Mouse (Mus musculus) lung, embryonic 14.5 days (tissue): ENCODE measurements at regions not wholly inside any gene's neighbourhood (a gene's known extent, or its start where the extent isn't known, plus 50 kb on each side); places are given as distances from the start of the nearest gene placed in this dataset.

Experiments
- ATAC-seq: fragments of 200-750 bp; cut with Nextera tagmentation; 2 replicates; pipeline ENCODE4 v1.8.0; 2017; ENCODE audit warnings: mild to moderate bottlenecking, moderate TSS enrichment, moderate library complexity; ENCODE audit not compliant: insufficient read depth
- DNase-seq: peaks from one replicate; pipeline ENCODE4 v3.0.0-alpha.2; 2015
- H3K27ac ChIP-seq: fragments of 300-500 bp; sonication (generic); 2 replicates; pipeline ENCODE4 v1.5.1; 2014; ENCODE audit warnings: low read depth, mild to moderate bottlenecking, moderate library complexity
- H3K27me3 ChIP-seq: fragments of 300-500 bp; sonication (generic); 2 replicates; pipeline ENCODE4 v1.6.1; 2014; ENCODE audit warnings: low read length, control low read depth; ENCODE audit not compliant: insufficient read depth
- H3K36me3 ChIP-seq: fragments of 300-500 bp; sonication (generic); 2 replicates; pipeline ENCODE4 v1.6.1; 2014; ENCODE audit warnings: control low read depth; ENCODE audit not compliant: insufficient read depth
- H3K4me1 ChIP-seq: fragments of 300-500 bp; sonication (generic); 2 replicates; pipeline ENCODE4 v1.6.1; 2014; ENCODE audit warnings: antibody characterized with exemption, control low read depth; ENCODE audit not compliant: insufficient read depth
- H3K4me2 ChIP-seq: fragments of 300-500 bp; sonication (generic); 2 replicates; pipeline ENCODE4 v1.6.1; 2014; ENCODE audit warnings: mild to moderate bottlenecking
- H3K4me3 ChIP-seq: fragments of 300-500 bp; sonication (generic); 2 replicates; pipeline ENCODE4 v1.5.1; 2014; ENCODE audit warnings: low read depth, low read length
- H3K9ac ChIP-seq: fragments of 300-500 bp; sonication (generic); 2 replicates; pipeline ENCODE4 v1.6.1; 2014
- H3K9me3 ChIP-seq: fragments of 300-500 bp; sonication (generic); 2 replicates; pipeline ENCODE4 v1.6.1; 2016; ENCODE audit warnings: low read depth, low read length, control low read depth
- CTCF ChIP-seq: IDR thresholded peaks from 2 replicates; pipeline ENCODE4 v1.5.1; 2016; ENCODE audit warnings: antibody characterized with exemption, low read depth
- WGBS: fragments of 180-500 bp; shearing (Covaris S2); extraction: QIAGEN DNeasy Blood & Tissue Kit; methylation state at CpG from one replicate; pipeline ENCODE4 v1.1.7; 2014; 5-methylcytosine and 5-hydroxymethylcytosine counted together

- Histone ChIP-seq H3K36me3 (no peaks in the 10 kb centered on the region), H3K4me2 (no peak overlapping the region), H3K4me1 (peaks cover 28% of the 10 kb centered on the region), H3K9me3 (peaks cover 6% of the 10 kb centered on the region; the same call in 1 of the 2 replicates), H3K27me3 (no peaks in the 10 kb centered on the region), H3K4me3 (no peak overlapping the region), H3K9ac (no peak overlapping the region), H3K27ac (no peak overlapping the region)
- ATAC-seq (no peak), DNase-seq (peak; percentile 48)
- WGBS: 82% methylated on average over 2 of the region's 2 CpGs
- TF ChIP-seq CTCF: no peak
Observed at GRCm38 (mm10) chr2:173343665-173344064, 67.3 kb upstream of the Pmepa1 start.

DNA sequence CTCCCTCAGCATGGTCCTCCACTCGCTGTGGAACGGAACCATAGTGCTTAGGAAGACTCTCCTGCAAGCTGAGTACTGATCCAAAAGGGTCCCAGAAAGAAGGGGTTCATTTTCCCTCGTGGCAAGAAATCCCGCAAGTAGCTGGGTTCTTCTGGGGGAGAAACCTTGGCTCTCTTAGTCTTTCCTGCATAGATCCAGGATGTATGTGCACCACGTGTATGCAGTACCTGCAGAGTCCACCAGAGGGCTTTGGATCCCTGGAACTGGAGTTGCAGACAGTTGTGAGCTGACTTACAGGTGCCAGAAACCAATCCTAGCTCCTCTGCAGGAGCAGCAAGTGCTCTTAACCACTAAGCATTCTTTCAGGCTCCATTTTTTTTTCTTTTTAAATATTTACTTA lies 67.9 kb upstream of the Pmepa1 start:
- TF ChIP-seq CTCF: peak; percentile 40
- Histone ChIP-seq H3K9ac (no peak overlapping the region), H3K9me3 (peaks cover 6% of the 10 kb centered on the region; the same call in 1 of the 2 replicates), H3K4me3 (no peak overlapping the region), H3K27me3 (no peaks in the 10 kb centered on the region), H3K4me1 (peaks cover 22% of the 10 kb centered on the region), H3K36me3 (no peaks in the 10 kb centered on the region), H3K27ac (no peak overlapping the region), H3K4me2 (no peak overlapping the region)
- DNase-seq (no peak), ATAC-seq (no peak)
- 93% methylated on average over 5 of the region's 5 CpGs for WGBS

- Histone ChIP-seq H3K4me3 (no peak overlapping the region), H3K27ac (no peak overlapping the region), H3K4me1 (peaks cover 16% of the 10 kb centered on the region), H3K9ac (no peak overlapping the region), H3K4me2 (no peak overlapping the region), H3K9me3 (peaks cover 6% of the 10 kb centered on the region; the same call in 1 of the 2 replicates), H3K36me3 (no peaks in the 10 kb centered on the region), H3K27me3 (no peaks in the 10 kb centered on the region)
- DNase-seq (peak; percentile 15), ATAC-seq (no peak)
- WGBS: 65% methylated on average over 11 of the region's 11 CpGs
- no peak for TF ChIP-seq CTCF
Observed at GRCm38 (mm10) chr2:173347341-173347740, 71.0 kb upstream of the Pmepa1 start.

DNA sequence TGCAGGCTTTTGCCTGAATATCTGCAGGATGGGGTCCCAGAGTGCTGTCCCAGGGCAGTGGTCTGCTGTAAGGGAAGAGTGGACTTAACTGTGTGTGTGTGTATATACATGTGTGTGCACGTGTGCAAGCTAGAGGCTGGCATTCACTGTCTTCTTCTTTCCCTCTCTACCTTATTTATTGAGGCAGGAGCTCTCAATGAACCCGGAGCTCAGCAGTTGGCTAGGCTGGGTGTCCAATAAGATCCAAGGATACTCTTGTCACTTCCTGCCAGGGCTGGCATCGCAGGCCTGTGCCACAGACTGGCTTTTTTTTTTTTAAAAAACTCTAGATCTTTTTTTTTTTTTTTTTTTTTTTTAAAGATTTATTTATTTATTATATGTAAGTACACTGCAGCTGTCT lies 72.4 kb upstream of the Pmepa1 start:
- ATAC-seq (no peak), DNase-seq (no peak)
- peaks cover 6% of the 10 kb centered on the region; the same call in 1 of the 2 replicates for H3K9me3 ChIP-seq
- no peak overlapping the region for H3K27ac ChIP-seq
- no peak overlapping the region for H3K4me3 ChIP-seq
- H3K9ac ChIP-seq: no peak overlapping the region
- H3K27me3 ChIP-seq: no peaks in the 10 kb centered on the region
- no peak overlapping the region for H3K4me2 ChIP-seq
- TF ChIP-seq CTCF: no peak
- WGBS: 78% methylated on average over 3 of the region's 3 CpGs
- H3K4me1 ChIP-seq: peaks cover 19% of the 10 kb centered on the region; the same call in 1 of the 2 replicates
- H3K36me3 ChIP-seq: no peaks in the 10 kb centered on the region

DNA sequence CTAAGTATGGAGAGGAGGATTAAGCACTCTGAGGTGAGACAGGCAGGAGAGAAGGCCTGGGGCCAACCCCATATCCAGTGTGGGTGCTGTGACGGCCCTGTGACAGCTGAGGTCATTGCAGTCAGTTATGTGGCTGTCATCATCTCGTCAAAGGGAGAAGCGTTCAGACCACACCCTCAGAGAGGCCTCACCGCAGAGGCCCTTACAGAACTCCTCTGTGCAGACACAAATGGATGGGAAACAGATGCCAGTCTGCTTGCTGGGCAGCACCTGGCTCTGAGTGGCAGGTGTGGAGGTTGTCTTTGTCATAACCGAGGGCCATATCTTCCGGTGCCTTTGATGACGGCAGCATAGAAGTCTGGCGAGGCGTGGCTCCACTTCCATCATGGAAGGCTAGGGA lies 73.2 kb upstream of the Pmepa1 start:
- DNase-seq (no peak), ATAC-seq (no peak)
- Histone ChIP-seq H3K9me3 (no peaks in the 10 kb centered on the region), H3K4me3 (no peak overlapping the region), H3K36me3 (no peaks in the 10 kb centered on the region), H3K4me2 (no peak overlapping the region), H3K27ac (no peak overlapping the region), H3K4me1 (peaks cover 25% of the 10 kb centered on the region; the same call in 1 of the 2 replicates), H3K27me3 (no peaks in the 10 kb centered on the region), H3K9ac (no peak overlapping the region)
- TF ChIP-seq CTCF: no peak
- 72% methylated on average over 9 of the region's 9 CpGs for WGBS

DNA sequence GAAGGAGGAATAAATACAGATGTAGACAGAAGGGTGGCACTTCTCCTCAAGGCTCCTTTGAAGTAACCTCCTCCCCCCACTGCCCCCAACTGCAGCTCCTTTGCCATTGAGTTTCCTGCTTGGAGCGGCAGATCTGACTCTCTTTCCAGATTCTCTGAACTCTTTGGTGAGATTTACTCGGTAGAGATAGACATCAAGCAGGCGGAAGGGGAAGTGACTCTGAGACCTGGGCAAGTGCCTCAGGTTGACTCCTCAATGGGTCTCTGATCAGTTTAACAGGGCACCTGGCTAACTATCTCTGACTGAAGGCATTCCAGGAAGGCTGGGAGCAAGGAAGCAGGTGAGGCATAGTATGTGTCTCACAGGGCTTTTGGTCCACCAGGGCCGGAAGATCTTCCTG lies 73.6 kb upstream of the Pmepa1 start:
- Histone ChIP-seq H3K36me3 (no peaks in the 10 kb centered on the region), H3K9me3 (no peaks in the 10 kb centered on the region), H3K9ac (no peak overlapping the region), H3K4me3 (no peak overlapping the region), H3K4me1 (peaks cover 25% of the 10 kb centered on the region; the same call in 1 of the 2 replicates), H3K27ac (no peak overlapping the region), H3K4me2 (no peak overlapping the region), H3K27me3 (no peaks in the 10 kb centered on the region)
- DNase-seq (no peak), ATAC-seq (no peak)
- no peak for TF ChIP-seq CTCF
- 80% methylated on average over 4 of the region's 4 CpGs for WGBS

DNA sequence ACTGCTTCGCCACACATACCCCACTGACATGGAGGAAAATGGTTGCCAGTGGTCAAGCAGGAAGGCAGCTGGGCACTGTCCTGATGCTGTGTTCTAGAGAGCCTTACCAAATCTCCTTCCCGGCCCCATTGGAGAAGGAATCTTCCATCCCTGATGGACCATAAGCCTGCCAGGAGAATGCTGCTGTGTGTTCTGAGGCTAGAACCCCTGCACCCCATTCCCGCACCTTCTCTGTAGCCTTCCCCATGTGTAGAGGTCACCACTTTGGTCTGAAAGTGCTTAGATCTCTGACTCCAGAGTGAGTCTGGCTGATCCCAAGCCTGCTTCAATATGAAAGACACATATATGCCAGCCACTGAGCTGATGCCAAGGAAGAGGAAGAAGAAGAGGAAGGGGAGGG lies 74.1 kb upstream of the Pmepa1 start:
- Histone ChIP-seq H3K27me3 (no peaks in the 10 kb centered on the region), H3K4me1 (peaks cover 25% of the 10 kb centered on the region; the same call in 1 of the 2 replicates), H3K9me3 (no peaks in the 10 kb centered on the region), H3K9ac (no peak overlapping the region), H3K36me3 (no peaks in the 10 kb centered on the region), H3K4me3 (no peak overlapping the region), H3K27ac (no peak overlapping the region), H3K4me2 (no peak overlapping the region)
- 93% methylated on average over 3 of the region's 3 CpGs for WGBS
- no peak for ATAC-seq
- DNase-seq: no peak
- no peak for TF ChIP-seq CTCF

GRCm38 (mm10) chr2:173350831-173351230 lies 74.5 kb upstream of the Pmepa1 start:
- no peaks in the 10 kb centered on the region for H3K36me3 ChIP-seq
- H3K27me3 ChIP-seq: no peaks in the 10 kb centered on the region
- no peak overlapping the region for H3K4me3 ChIP-seq
- ATAC-seq (no peak), DNase-seq (peak; percentile 17)
- H3K27ac ChIP-seq: peak overlapping the region; percentile 83; the same call in 1 of the 2 replicates
- H3K9ac ChIP-seq: no peak overlapping the region
- H3K4me2 ChIP-seq: no peak overlapping the region
- H3K4me1 ChIP-seq: peaks cover 25% of the 10 kb centered on the region; the same call in 1 of the 2 replicates
- TF ChIP-seq CTCF: no peak
- no peaks in the 10 kb centered on the region for H3K9me3 ChIP-seq
- 55% methylated on average over 3 of the region's 3 CpGs for WGBS
